Mouse (Mus musculus) kidney, embryonic 16.5 days (tissue): ENCODE data around the gene Gm39115. TPM values are rescaled to one million over a fixed set of nuclear protein-coding genes. Genes with fewer than 3 reads are reported as not detected.
"Not testable (repeated sequence)": the region's sequence is repeated elsewhere in the genome, so short reads cannot be mapped to it uniquely, and the experiment has no call there.

Experiments
- ATAC-seq: fragments of 200-750 bp; cut with Nextera tagmentation; 2 replicates; pipeline ENCODE4 v1.8.0; 2017; ENCODE audit warnings: moderate TSS enrichment; ENCODE audit not compliant: low FRiP score, low TSS enrichment
- H3K27ac ChIP-seq: fragments of 300-500 bp; sonication (generic); 2 replicates; pipeline ENCODE4 v1.5.1; 2014; ENCODE audit warnings: low read length
- H3K27me3 ChIP-seq: fragments of 300-500 bp; sonication (generic); 2 replicates; pipeline ENCODE4 v1.6.1; 2014; ENCODE audit warnings: low read length, control low read depth, mixed read lengths; ENCODE audit not compliant: insufficient read depth
- H3K36me3 ChIP-seq: fragments of 300-500 bp; sonication (generic); 2 replicates; pipeline ENCODE4 v1.6.1; 2014; ENCODE audit warnings: low read length, control low read depth, mixed read lengths; ENCODE audit not compliant: insufficient read depth
- H3K4me1 ChIP-seq: fragments of 300-500 bp; sonication (generic); 2 replicates; pipeline ENCODE4 v1.6.1; 2014; ENCODE audit warnings: low read length, control low read depth, mixed read lengths; ENCODE audit not compliant: insufficient read depth
- H3K4me2 ChIP-seq: fragments of 300-500 bp; sonication (generic); replicated peaks from 2 replicates; pipeline ENCODE4 v1.6.1; 2014; ENCODE audit warnings: low read depth, low read length
- H3K4me3 ChIP-seq: fragments of 300-500 bp; sonication (generic); 2 replicates; pipeline ENCODE4 v1.5.1; 2014; ENCODE audit warnings: mild to moderate bottlenecking, low read length
- H3K9ac ChIP-seq: fragments of 300-500 bp; sonication (generic); replicated peaks from 2 replicates; pipeline ENCODE4 v1.6.1; 2014; ENCODE audit warnings: low read length
- H3K9me3 ChIP-seq: fragments of 300-500 bp; sonication (generic); 2 replicates; pipeline ENCODE4 v1.6.1; 2016; ENCODE audit warnings: low read length, control low read depth
- WGBS: fragments of 180-500 bp; shearing (Covaris S2); extraction: QIAGEN DNeasy Blood & Tissue Kit; methylation state at CpG from one replicate; pipeline ENCODE4 v1.1.7; 2014; 5-methylcytosine and 5-hydroxymethylcytosine counted together
- polyA plus RNA-seq: library from polyadenylated mRNA; unstranded; fragments of >200 nt; fragmentation: Nextera tagmentation; extraction: Ambion mirVana; gene quantifications from 2 replicates; pipeline ENCODE4 v1.2.1, GENCODE M21; 2015

The Gm39115 gene
- polyA plus RNA-seq, 1 experiment from 2014 or later = not detected

DNA sequence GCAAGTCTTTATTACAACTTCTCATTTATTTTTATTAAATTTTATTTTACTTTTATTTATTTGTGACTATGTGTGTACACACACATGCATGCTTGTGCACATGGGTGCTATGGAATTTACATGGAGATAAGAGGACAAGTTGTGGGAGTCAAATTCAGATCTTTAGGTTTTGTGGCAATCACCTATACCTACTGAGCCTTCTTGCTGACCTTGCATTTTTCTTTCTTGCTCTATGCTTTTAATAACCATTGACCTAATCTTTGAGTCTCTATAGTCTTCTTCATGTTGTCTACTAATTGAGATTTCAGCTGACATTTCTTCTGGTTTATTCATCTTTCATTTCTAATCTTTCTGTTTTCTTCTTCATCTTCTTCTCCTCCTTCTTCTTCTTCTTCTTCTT, 12.8 kb upstream of the Gm39115 start:
- Histone ChIP-seq H3K27me3 (no peaks in the 10 kb centered on the region), H3K9me3 (no peaks in the 10 kb centered on the region), H3K4me2 (no peak overlapping the region), H3K4me1 (no peaks in the 10 kb centered on the region), H3K4me3 (no peak overlapping the region), H3K27ac (no peak overlapping the region), H3K36me3 (no peaks in the 10 kb centered on the region), H3K9ac (no peak overlapping the region)
- no peak for ATAC-seq

GRCm38 (mm10) chr7:142146033-142146432, 10.2 kb upstream of the Gm39115 start:
- no peaks in the 10 kb centered on the region for H3K9me3 ChIP-seq
- ATAC-seq = no peak
- H3K27me3 ChIP-seq = no peaks in the 10 kb centered on the region
- no peak overlapping the region for H3K9ac ChIP-seq
- H3K27ac ChIP-seq = no peak overlapping the region
- WGBS = 0% methylated on average over 1 of the region's 1 CpGs
- H3K36me3 ChIP-seq = no peaks in the 10 kb centered on the region
- H3K4me1 ChIP-seq = no peaks in the 10 kb centered on the region
- H3K4me2 ChIP-seq = no peak overlapping the region
- H3K4me3 ChIP-seq = no peak overlapping the region

GRCm38 (mm10) chr7:142145413-142145940, 9.6 kb upstream of the Gm39115 start:
- Histone ChIP-seq H3K4me3 (no peak overlapping the region), H3K4me2 (no peak overlapping the region), H3K9ac (no peak overlapping the region), H3K36me3 (no peaks in the 10 kb centered on the region), H3K4me1 (no peaks in the 10 kb centered on the region), H3K27ac (no peak overlapping the region), H3K27me3 (no peaks in the 10 kb centered on the region), H3K9me3 (no peaks in the 10 kb centered on the region)
- 37% methylated on average over 4 of the region's 4 CpGs for WGBS
- ATAC-seq = no peak

- Histone ChIP-seq H3K9ac (no peak within 1 kb of the TSS), H3K4me2 (no peak within 1 kb of the TSS), H3K4me1 (no peaks in the 10 kb centered on the region), H3K4me3 (no peak within 1 kb of the TSS), H3K27ac (no peak within 1 kb of the TSS), H3K27me3 (no peaks in the 10 kb centered on the region), H3K9me3 (no peaks in the 10 kb centered on the region), H3K36me3 (no peaks in the 10 kb centered on the region)
- 87% methylated on average over 1 of the region's 1 CpGs for WGBS
- no peak for ATAC-seq
Observed at GRCm38 (mm10) chr7:142144507-142144906, 8.7 kb upstream of the Gm39115 start, which contains the start of gene Gm45337. Gm45337 (minus strand) TSS chr7:142144607.

DNA sequence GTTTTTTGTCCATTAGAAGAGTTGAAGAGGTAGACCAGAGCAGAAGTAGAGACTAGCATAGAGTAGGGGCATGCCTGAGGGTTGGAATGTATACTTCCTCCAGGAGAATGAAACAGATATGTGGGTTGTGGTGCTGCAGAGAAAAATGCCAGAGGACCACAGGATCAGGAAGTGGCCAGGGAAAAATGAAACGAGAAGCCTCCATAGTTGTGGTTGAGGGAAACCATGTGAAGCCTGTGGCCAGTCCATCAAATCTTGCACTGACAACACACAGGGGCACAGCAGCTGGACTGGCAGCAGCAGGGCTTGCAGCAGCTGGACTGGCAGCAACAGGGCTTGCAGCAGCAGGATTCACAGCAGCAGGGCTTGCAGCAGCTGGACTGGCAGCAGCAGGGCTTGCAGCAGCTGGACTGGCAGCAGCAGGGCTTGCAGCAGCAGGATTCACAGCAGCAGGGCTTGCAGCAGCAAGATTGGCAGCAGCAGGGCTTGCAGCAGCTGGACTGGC, 7.7 kb upstream of the Gm39115 start:
- H3K4me2 ChIP-seq, H3K9ac ChIP-seq, ATAC-seq, H3K27me3 ChIP-seq, H3K4me1 ChIP-seq, H3K4me3 ChIP-seq, H3K27ac ChIP-seq, H3K9me3 ChIP-seq, H3K36me3 ChIP-seq: not testable (repeated sequence)
- 20% methylated on average over 1 of the region's 1 CpGs for WGBS

GRCm38 (mm10) chr7:142140696-142141095, 4.9 kb upstream of the Gm39115 start:
- WGBS = 9% methylated on average over 1 of the region's 1 CpGs
- no peak overlapping the region for H3K4me3 ChIP-seq

GRCm38 (mm10) chr7:142134206-142134995, 1.4 kb downstream of the Gm39115 start:
- H3K27ac ChIP-seq = no peak overlapping the region
- no peak for ATAC-seq
- no peak overlapping the region for H3K4me2 ChIP-seq
- H3K36me3 ChIP-seq = no peaks in the 10 kb centered on the region
- no peak overlapping the region for H3K9ac ChIP-seq
- no peaks in the 10 kb centered on the region for H3K27me3 ChIP-seq
- WGBS = 49% methylated on average over 4 of the region's 4 CpGs
- no peak overlapping the region for H3K4me3 ChIP-seq
- no peaks in the 10 kb centered on the region for H3K9me3 ChIP-seq
- no peaks in the 10 kb centered on the region for H3K4me1 ChIP-seq

More at GRCm38 (mm10) chr7:142140696-142141095, 4.9 kb upstream of the Gm39115 start:
- Histone ChIP-seq H3K9me3 (no peaks in the 10 kb centered on the region), H3K27ac (no peak overlapping the region), H3K27me3 (no peaks in the 10 kb centered on the region), H3K9ac (no peak overlapping the region), H3K4me1 (no peaks in the 10 kb centered on the region), H3K4me2 (no peak overlapping the region), H3K36me3 (no peaks in the 10 kb centered on the region)
- no peak for ATAC-seq

- Histone ChIP-seq H3K4me2 (no peak overlapping the region), H3K27me3 (no peaks in the 10 kb centered on the region), H3K36me3 (no peaks in the 10 kb centered on the region), H3K27ac (no peak overlapping the region), H3K4me1 (no peaks in the 10 kb centered on the region), H3K4me3 (no peak overlapping the region), H3K9me3 (no peaks in the 10 kb centered on the region), H3K9ac (no peak overlapping the region)
- WGBS = 61% methylated on average over 4 of the region's 4 CpGs
- no peak for ATAC-seq
Observed at GRCm38 (mm10) chr7:142128843-142129242, 7.0 kb downstream of the Gm39115 start.

DNA sequence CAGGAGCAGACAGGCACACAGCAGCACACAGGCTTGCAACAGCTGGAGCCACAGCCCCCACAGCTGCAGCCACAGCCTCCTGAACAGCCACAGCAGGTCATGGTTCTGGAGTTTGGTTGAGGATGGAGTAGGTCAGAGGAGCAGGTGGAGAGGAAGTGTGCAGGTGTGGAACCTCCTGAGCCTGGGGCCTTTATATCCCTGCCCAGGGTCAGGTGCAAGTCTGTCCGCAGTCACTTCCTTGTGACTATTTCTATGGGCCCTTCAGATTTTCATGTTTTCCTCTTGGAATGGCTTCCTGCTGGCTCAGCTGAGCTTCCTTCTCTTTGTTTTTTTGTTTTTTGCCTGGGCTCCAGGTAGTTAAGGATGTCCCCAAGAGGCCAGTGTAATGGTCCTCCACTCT, 15.2 kb downstream of the Gm39115 start, which contains the start of gene Gm45618:
Gene Gm45618, minus strand, starts transcription at position 101 of the 400 bp plus-strand sequence.
- 72% methylated on average over 1 of the region's 1 CpGs for WGBS
- not testable (repeated sequence) for H3K4me1 ChIP-seq

DNA sequence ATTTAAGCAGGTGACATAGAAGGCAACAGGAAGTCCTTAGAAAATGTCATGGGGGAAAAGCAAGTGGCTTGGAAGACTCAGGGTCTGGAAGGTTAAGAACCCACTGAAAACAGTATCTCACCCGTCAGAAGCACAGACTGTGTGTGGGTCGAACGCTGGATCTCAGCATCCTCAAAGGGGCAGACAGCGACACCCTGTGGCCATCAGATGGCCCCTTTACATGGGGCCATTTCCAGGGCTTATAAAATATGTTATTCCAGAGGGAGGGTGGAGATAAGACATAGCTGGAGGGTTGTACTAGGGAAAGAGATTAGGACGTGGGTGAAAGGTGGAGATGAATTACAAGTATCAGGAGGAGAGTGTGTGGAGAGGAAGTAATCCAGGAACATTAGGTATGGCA, 16.2 kb downstream of the Gm39115 start:
- Histone ChIP-seq H3K27me3 (no peaks in the 10 kb centered on the region), H3K4me2 (no peak overlapping the region), H3K9ac (no peak overlapping the region), H3K9me3 (no peaks in the 10 kb centered on the region), H3K4me3 (no peak overlapping the region), H3K36me3 (no peaks in the 10 kb centered on the region), H3K4me1 (no peaks in the 10 kb centered on the region), H3K27ac (no peak overlapping the region)
- 13% methylated on average over 5 of the region's 5 CpGs for WGBS
- ATAC-seq = no peak

More for the DNA sequence above, 15.2 kb downstream of the Gm39115 start, which contains the start of gene Gm45618:
- H3K9ac ChIP-seq, ATAC-seq, H3K4me3 ChIP-seq, H3K36me3 ChIP-seq, H3K27ac ChIP-seq, H3K4me2 ChIP-seq, H3K9me3 ChIP-seq, H3K27me3 ChIP-seq: not testable (repeated sequence)
